Mouse (Mus musculus) neural tube, embryonic 13.5 days (tissue): Measurements from ENCODE around the gene Arhgef2. TPM values are rescaled to one million over a fixed set of nuclear protein-coding genes. Genes with fewer than 3 reads are reported as not detected.

Source experiments
- ATAC-seq: fragments of 200-750 bp; cut with Nextera tagmentation; 2 replicates; pipeline ENCODE4 v1.8.0; 2017; ENCODE audit warnings: low read depth, mild to moderate bottlenecking, moderate TSS enrichment, moderate library complexity
- H3K27ac ChIP-seq: fragments of 300-500 bp; sonication (generic); replicated peaks from 2 replicates; pipeline ENCODE4 v1.5.1; 2015; ENCODE audit warnings: moderate library complexity, mild to moderate bottlenecking, inconsistent platforms
- H3K27me3 ChIP-seq: fragments of 300-500 bp; sonication (generic); 2 replicates; pipeline ENCODE4 v1.6.1; 2015; ENCODE audit warnings: mild to moderate bottlenecking, inconsistent platforms
- H3K36me3 ChIP-seq: fragments of 300-500 bp; sonication (generic); 2 replicates; pipeline ENCODE4 v1.6.1; 2015; ENCODE audit warnings: mild to moderate bottlenecking, inconsistent platforms
- H3K4me1 ChIP-seq: fragments of 300-500 bp; sonication (generic); replicated peaks from 2 replicates; pipeline ENCODE4 v1.6.1; 2015; ENCODE audit warnings: inconsistent platforms
- H3K4me2 ChIP-seq: fragments of 300-500 bp; sonication (generic); 2 replicates; pipeline ENCODE4 v1.6.1; 2015; ENCODE audit warnings: inconsistent platforms, mild to moderate bottlenecking, moderate library complexity
- H3K4me3 ChIP-seq: fragments of 300-500 bp; sonication (generic); 2 replicates; pipeline ENCODE4 v1.5.1; 2015; ENCODE audit warnings: mild to moderate bottlenecking, inconsistent platforms
- H3K9ac ChIP-seq: fragments of 300-500 bp; sonication (generic); 2 replicates; pipeline ENCODE4 v1.6.1; 2015; ENCODE audit warnings: moderate library complexity, mild to moderate bottlenecking, inconsistent platforms
- H3K9me3 ChIP-seq: fragments of 300-500 bp; sonication (generic); 2 replicates; pipeline ENCODE4 v1.6.1; 2016; ENCODE audit warnings: inconsistent platforms
- WGBS: fragments of 180-500 bp; shearing (Covaris S2); methylation state at CpG from one replicate; pipeline ENCODE4 v1.1.7; 2015; 5-methylcytosine and 5-hydroxymethylcytosine counted together
- polyA plus RNA-seq: library from polyadenylated mRNA; unstranded; fragments of >200 nt; fragmentation: Nextera tagmentation; extraction: Ambion mirVana; gene quantifications from 2 replicates; pipeline ENCODE4 v1.2.1, GENCODE M21; 2015

Gene Arhgef2
- polyA plus RNA-seq, 1 experiment from 2014 or later, result 157 TPM

- no peak overlapping the region for H3K4me2 ChIP-seq
- no peak for ATAC-seq
- H3K4me3 ChIP-seq, result no peak overlapping the region
- WGBS, result 76% methylated on average over 10 of the region's 10 CpGs
- H3K36me3 ChIP-seq, result peaks cover 55% of the 10 kb centered on the region
- H3K9me3 ChIP-seq, result no peaks in the 10 kb centered on the region
- peak overlapping the region; percentile 62; the same call in 1 of the 2 replicates for H3K27ac ChIP-seq
- H3K9ac ChIP-seq, result no peak overlapping the region
- no peaks in the 10 kb centered on the region for H3K27me3 ChIP-seq
- H3K4me1 ChIP-seq, result no peaks in the 10 kb centered on the region; the same call in 1 of the 2 replicates
Measured at GRCm38 (mm10) chr3:88649186-88649585, 43.4 kb downstream of the Arhgef2 start.

GRCm38 (mm10) chr3:88649967-88650366 lies 44.2 kb downstream of the Arhgef2 start:
- WGBS, result 96% methylated on average over 13 of the region's 13 CpGs
- Histone ChIP-seq H3K4me2 (no peak overlapping the region), H3K4me1 (no peaks in the 10 kb centered on the region; the same call in 1 of the 2 replicates), H3K9ac (no peak overlapping the region), H3K27ac (no peak overlapping the region), H3K27me3 (no peaks in the 10 kb centered on the region), H3K36me3 (peaks cover 47% of the 10 kb centered on the region), H3K9me3 (no peaks in the 10 kb centered on the region), H3K4me3 (no peak overlapping the region)
- no peak for ATAC-seq

GRCm38 (mm10) chr3:88650713-88651504 lies 45.1 kb downstream of the Arhgef2 start:
- 83% methylated on average over 13 of the region's 13 CpGs for WGBS
- H3K9me3 ChIP-seq, result no peaks in the 10 kb centered on the region
- H3K4me1 ChIP-seq, result no peaks in the 10 kb centered on the region; the same call in 1 of the 2 replicates
- no peak overlapping the region for H3K9ac ChIP-seq
- ATAC-seq, result no peak
- no peaks in the 10 kb centered on the region for H3K27me3 ChIP-seq
- no peak overlapping the region for H3K4me2 ChIP-seq
- no peak overlapping the region for H3K27ac ChIP-seq
- H3K4me3 ChIP-seq, result no peak overlapping the region
- peaks cover 38% of the 10 kb centered on the region for H3K36me3 ChIP-seq

DNA sequence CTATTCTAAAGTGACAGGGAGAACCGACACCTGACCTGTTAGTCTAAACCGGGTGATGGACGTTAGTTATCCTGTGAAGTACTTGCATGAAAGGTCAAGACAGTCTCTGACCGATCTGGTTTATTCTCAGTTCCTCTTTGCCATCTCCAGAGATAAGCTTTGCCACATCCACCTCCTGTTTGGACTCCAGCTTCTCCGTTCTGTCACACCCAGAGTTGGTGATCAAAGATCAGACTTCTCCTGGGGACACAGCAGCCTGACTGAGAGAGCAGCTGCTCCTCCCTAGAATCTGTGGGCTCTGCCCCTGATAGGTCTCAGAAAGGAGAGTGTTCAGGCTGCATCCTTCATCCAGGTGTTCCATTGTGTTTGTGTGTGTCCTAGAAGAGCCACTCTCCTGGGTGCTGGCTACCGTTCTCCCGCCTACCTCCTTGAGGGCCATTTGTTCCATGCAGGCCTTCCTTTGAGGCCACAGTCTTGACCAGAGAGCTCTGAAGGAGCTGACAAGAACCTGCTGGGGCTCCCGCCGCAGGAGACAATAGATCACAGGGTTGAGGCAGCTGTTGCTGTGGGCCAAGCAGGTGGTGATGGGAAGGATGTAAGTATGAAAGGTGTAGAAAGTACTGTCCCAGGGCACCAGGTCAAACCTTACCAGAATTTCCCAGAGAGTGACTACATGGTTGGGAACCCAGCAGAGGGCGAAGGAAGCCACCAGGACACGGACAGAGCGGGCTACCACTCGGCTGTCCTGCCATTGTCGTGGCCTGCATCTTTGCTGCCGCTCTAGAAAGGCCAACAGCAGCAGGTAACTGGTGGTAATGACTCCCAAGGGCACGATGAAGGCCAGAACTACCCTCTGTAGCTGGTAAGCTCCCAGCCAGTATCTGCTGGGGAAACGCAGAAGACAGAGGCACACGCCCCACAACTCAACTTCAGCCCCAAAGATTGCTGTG lies 46.2 kb downstream of the Arhgef2 start:
- Histone ChIP-seq H3K27ac (peak overlapping the region; percentile 15; the same call in 1 of the 2 replicates), H3K4me2 (no peak overlapping the region), H3K27me3 (no peaks in the 10 kb centered on the region), H3K9ac (no peak overlapping the region), H3K4me3 (no peak overlapping the region), H3K9me3 (no peaks in the 10 kb centered on the region), H3K4me1 (no peaks in the 10 kb centered on the region; the same call in 1 of the 2 replicates), H3K36me3 (peaks cover 27% of the 10 kb centered on the region)
- WGBS, result 78% methylated on average over 18 of the region's 18 CpGs
- 0 out of 2 replicates have a peak, but pooled peaks have one; percentile 13 for ATAC-seq

DNA sequence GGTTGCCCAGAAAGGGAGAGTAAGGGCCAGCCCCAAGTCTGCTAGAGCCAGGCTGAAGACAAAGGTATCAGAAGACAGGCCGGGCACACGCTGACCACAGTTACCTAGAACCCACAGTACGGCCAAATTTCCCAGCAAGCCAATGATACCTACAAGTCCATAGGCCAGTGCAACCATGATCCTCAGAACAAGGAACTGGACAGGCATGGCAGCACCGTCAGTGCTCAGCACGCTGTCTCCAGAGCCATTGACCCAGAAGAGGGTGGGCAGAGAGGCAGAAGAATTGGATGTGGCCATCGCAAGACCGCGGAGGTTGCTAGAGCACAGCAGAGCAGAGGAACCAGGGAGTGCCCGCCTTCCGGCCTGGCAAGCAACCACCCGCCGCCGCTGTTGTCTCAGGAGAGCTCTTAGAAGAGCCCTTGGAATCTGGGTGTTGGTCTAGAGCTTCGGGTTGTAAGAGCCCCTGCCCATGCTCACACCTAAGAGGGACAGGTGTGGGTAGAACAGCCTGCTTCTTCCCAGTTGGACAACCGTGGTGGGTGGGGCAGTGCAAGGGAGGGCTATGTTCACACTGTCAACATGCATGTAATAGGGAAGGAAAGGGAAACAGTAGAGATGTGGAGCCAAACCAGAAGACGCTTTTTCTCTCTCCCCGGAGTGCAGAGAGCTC lies 47.2 kb downstream of the Arhgef2 start, which contains the start of gene Rxfp4:
Gene Rxfp4 (minus strand): TSS at position 297 of the 670 bp plus-strand sequence.
- Histone ChIP-seq H3K4me3 (no peak within 1 kb of the TSS), H3K27ac (peak within 1 kb of the TSS; percentile 15; the same call in 1 of the 2 replicates), H3K9ac (no peak within 1 kb of the TSS), H3K4me1 (no peaks in the 10 kb centered on the region; the same call in 1 of the 2 replicates), H3K36me3 (peaks cover 17% of the 10 kb centered on the region), H3K4me2 (no peak within 1 kb of the TSS), H3K27me3 (no peaks in the 10 kb centered on the region), H3K9me3 (no peaks in the 10 kb centered on the region)
- 90% methylated on average over 17 of the region's 17 CpGs for WGBS
- no peak for ATAC-seq

DNA sequence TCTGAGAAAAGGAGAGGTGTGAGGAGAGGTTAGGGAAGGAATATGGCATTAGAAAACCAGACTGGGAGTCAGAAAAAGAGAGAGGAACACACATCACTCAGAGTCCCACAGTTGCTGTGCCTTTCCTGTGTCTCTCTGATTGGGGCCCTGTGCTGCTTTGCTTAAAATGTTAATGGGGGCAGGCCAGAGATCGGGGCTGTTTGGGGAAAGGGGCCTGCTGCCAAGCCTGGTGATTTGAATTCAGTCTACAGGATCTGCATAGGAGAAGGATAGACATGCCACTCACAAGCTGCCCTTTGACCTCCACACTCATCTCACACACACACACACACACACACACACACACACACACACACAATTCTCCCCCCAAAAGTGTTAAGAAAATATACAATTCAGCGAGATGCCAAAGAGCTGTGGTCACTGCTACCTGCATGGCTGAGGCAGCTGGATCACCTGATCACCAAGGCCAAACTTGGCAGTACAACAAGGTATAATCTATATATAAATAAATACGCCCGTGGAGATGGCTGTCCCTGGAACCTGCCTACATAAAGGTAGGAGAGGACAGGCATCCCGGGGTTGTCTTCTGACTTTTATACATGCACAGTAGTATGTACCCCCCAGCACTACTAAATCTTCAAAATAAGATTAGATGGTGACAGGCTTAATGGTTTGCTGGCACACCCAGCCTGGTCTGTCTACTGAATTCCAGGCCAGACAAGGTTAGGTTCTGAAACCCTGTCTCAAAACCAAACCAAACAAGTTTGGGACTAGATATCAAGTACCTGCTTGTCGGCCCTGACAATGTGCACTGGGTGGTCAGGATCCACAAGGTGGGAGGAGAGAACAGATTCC lies 48.0 kb downstream of the Arhgef2 start:
- ATAC-seq, result no peak
- whole genome bisulfite sequencing, result 89% methylated on average over 6 of the region's 6 CpGs
- H3K36me3 ChIP-seq, result peaks cover 9% of the 10 kb centered on the region; the same call in 1 of the 2 replicates
- H3K9me3 ChIP-seq, result no peaks in the 10 kb centered on the region
- H3K27me3 ChIP-seq, result no peaks in the 10 kb centered on the region
- no peak overlapping the region for H3K4me2 ChIP-seq
- H3K4me3 ChIP-seq, result no peak overlapping the region
- H3K27ac ChIP-seq, result no peak overlapping the region
- H3K4me1 ChIP-seq, result no peaks in the 10 kb centered on the region; the same call in 1 of the 2 replicates
- no peak overlapping the region for H3K9ac ChIP-seq

DNA sequence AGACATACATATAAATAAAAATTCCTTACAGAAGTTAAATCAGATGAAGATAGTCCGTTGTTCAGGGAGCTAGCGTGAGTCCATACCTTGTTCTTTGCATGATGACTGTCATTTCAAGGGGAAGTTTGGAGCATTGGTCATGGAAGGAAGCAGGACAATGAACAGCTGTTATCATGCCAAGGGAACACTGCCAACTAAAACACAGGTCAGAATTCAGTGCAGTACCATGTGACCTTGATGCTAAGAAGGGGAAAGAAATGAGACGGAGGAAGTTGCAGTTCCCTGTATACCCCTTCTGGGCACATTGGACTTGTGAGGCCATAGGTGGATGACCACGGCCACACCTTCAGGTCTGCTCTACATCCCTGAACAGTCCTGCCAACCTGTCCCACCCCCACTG lies 48.9 kb downstream of the Arhgef2 start:
- no peak overlapping the region for H3K4me3 ChIP-seq
- no peaks in the 10 kb centered on the region for H3K9me3 ChIP-seq
- H3K27ac ChIP-seq, result no peak overlapping the region
- 78% methylated on average over 4 of the region's 4 CpGs for WGBS
- no peaks in the 10 kb centered on the region for H3K27me3 ChIP-seq
- H3K9ac ChIP-seq, result no peak overlapping the region
- H3K4me1 ChIP-seq, result no peaks in the 10 kb centered on the region
- ATAC-seq, result no peak
- H3K36me3 ChIP-seq, result 0 out of 2 replicates have a peak, but pooled peaks cover 5% of the 10 kb centered on the region
- no peak overlapping the region for H3K4me2 ChIP-seq

- no peak overlapping the region for H3K9ac ChIP-seq
- no peak overlapping the region for H3K27ac ChIP-seq
- 83% methylated on average over 8 of the region's 8 CpGs for WGBS
- no peak for ATAC-seq
- no peak overlapping the region for H3K4me2 ChIP-seq
- H3K36me3 ChIP-seq, result no peaks in the 10 kb centered on the region
- no peaks in the 10 kb centered on the region for H3K9me3 ChIP-seq
- no peaks in the 10 kb centered on the region for H3K4me1 ChIP-seq
- H3K27me3 ChIP-seq, result no peaks in the 10 kb centered on the region
- H3K4me3 ChIP-seq, result no peak overlapping the region
Measured at GRCm38 (mm10) chr3:88655619-88656018, 49.9 kb downstream of the Arhgef2 start.

- Histone ChIP-seq H3K27me3 (no peaks in the 10 kb centered on the region), H3K4me1 (no peaks in the 10 kb centered on the region), H3K4me3 (no peak overlapping the region), H3K36me3 (no peaks in the 10 kb centered on the region), H3K27ac (no peak overlapping the region), H3K9ac (no peak overlapping the region), H3K9me3 (no peaks in the 10 kb centered on the region), H3K4me2 (no peak overlapping the region)
- ATAC-seq, result no peak
- WGBS, result 79% methylated on average over 5 of the region's 5 CpGs
Measured at GRCm38 (mm10) chr3:88658441-88659127, 52.8 kb downstream of the Arhgef2 start.

DNA sequence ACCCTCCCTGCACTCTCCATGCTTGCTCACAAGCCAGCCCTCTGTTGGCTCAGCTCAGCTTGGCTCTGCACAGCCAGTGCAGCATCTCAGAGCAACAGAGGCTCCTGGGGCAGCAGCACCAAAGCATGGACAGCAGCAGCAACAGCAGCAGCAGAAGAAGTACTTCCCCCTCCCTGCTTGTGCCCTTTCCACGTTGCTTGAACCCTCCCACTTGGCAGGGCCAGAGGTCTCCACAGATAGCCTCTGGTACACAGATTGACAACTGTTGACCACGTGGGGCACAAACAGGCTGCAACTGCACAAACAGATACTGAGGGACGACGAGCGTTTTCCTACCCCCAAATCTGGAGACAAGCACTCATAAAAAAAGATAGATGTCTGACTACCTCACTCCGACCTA lies 54.0 kb downstream of the Arhgef2 start:
- ATAC-seq, result no peak
- no peaks in the 10 kb centered on the region for H3K9me3 ChIP-seq
- H3K4me3 ChIP-seq, result no peak overlapping the region
- H3K36me3 ChIP-seq, result no peaks in the 10 kb centered on the region
- no peak overlapping the region for H3K27ac ChIP-seq
- WGBS, result 45% methylated on average over 6 of the region's 6 CpGs
- no peaks in the 10 kb centered on the region for H3K4me1 ChIP-seq
- no peak overlapping the region for H3K9ac ChIP-seq
- H3K27me3 ChIP-seq, result no peaks in the 10 kb centered on the region
- no peak overlapping the region for H3K4me2 ChIP-seq
